Mouse (Mus musculus): ENCODE data around the gene Glrx5.

Glrx5 gene

DNA sequence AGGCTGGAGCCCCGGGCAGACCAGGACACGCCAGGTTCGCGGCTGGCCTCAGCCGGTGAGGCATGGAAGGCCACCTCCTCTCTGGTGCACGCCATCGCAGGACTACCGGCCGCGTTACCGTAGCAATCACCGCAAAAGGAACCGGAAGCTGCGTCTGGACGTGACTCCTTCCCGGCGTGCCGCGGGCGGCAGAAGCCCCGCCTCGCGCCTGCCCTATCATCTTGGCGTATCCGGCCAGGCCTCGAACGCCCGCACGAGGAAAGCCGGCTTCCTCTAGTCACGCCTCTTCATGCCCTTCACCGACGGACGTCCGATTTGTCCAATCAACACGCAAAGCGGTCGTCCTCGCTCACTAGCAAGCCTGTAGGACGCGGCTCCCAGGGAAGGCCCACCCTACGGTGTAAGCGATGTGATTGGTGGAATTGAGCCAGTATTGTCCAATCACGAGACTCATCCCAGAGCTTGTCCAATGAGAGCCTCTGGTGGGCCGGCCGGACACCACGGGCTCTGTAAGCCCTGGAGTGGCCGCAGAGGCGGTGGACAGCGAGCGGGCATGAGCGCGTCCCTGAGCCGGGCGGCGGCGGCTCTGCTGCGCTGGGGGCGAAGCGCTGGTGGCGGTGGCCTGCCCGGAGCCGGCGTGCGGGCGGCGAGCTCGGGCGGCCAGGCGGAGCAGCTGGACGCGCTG is at the start of gene Glrx5:
Gene Glrx5, plus strand, starts transcription at position 542 of the 685 bp plus-strand sequence.
- peak; percentile 97 to 98 for DNase-seq

DNA sequence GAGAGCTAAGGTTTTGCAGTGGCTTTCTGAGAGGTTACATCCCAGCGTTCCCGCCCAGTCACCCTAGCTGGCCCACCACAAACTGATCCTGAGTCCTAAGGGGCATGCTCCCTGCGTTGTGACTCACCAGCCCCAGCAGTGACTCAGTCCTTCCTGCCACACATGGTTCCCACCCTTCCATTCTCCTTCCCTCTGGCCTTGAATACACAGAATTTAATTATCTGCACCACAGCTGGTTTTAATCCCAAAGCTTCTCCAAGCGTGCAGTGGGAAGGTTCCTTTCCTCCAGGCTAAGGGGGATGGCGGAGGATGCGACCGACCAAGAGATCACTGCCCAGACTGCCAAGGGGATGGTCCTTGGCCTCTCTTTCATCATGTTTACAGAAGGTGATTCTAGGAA is 49.0 kb upstream of the Glrx5 start:
- DNase-seq: no peak

DNA sequence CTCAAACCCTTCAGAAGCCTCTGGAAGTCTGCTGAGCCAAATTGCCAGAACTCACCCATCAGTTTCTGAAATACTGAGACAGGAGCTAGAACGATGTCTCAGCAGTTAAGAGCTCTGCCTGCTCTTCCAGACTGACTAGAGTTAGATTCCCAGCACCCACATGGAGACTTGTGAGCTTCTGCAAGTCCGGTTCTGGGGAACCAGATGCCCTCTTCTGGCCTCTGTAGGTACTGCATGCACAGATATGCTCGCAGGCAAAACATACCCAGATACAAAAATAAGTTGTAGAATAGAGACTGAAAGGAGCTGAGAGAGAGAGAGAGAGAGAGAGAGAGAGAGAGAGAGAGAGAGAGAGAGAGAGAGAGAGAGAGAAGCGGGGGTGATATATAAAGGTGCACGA is 47.4 kb upstream of the Glrx5 start:
- DNase-seq: peak in 1 of 2 experiments; percentile 19

DNA sequence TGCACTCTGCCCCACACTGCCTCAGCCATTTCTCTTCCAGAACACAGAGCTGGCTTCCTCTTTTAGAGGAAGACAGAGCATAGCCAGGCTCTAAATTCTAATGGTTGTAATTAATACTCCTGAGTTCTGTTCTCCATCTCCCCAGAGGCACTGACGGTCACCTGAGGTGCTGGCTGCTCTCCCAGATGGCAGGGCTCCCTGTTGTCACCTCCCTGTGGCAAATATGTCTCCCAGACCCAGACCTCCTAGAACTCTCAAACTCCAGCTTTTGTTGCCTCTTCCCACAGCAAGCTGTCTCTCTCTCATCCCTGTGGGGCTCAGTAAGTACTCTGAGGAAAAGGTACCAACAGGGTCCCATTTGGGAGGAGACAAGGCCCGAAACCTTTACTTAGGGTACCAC is 46.5 kb upstream of the Glrx5 start:
- no peak for DNase-seq

DNA sequence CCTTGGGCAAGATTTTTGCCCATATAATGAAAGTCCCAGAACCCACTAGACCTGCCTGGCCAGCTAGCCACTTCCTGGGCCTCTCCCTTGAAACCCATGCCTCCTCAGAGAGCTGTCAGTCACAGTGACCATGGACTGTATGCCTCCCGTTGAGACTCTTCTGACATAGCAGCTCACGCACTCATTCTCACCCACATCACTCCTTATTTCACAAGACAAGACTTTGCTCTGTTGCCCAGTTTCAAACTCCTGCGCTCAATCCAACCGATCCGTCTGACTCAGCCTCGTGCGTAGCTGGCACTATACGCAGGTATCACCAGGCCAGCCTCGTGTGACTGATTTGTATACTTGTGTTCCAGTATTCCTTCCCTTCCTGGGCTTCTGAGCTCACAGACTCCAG is 45.7 kb upstream of the Glrx5 start:
- DNase-seq: no peak

DNA sequence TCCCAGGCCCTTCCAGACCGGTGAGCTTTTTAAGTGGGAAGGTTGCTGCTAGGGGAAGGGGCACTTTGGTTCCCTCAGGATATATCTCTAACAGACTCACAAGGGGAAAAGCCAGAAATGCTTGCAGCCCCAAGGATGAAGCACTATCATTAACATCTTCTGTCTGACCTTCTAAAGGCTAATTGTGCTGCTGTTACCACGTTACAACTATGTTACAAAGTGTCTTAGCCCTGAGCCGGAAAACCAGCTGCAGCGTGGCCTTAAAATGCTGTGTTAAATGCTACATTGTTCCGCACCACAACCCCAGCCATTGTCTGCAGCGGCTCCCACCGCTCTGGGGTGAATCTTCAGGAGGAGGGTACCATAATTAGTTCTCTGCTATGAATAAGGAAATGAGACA is 44.6 kb upstream of the Glrx5 start:
- DNase-seq: no peak

DNA sequence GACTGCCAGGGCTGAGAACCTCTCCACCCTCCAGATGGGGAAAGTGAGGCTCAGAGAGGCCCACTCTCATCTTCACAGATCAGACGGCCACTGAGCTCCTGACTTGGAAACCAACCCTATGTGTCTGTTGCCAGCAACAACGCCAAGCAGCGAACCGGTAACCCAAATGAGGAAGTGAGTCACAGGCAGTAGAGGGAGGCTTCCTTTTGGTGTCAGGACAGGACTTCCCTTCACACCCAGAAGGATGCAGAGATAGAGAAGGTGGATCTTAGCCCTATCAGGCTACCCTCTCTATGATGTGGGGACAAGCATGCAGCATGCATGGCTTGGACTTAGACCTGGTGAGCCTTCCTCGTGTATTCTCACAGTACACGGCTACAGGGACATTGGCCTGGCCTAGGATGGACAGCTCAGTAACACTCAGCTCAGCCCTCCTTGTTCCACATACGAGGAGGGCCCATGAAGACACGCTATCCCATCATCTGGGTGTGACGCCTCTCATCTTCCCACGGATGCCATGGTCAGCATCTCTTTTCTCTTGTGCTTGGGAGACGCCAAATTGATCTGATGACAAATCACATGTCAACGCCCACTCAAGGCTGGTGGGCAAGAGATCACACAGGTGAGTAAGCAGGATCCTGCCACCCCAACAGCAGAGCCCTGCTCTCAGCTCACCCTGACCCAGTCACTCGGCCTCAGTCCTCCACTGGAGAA is 41.6 kb upstream of the Glrx5 start:
- DNase-seq: no peak

DNA sequence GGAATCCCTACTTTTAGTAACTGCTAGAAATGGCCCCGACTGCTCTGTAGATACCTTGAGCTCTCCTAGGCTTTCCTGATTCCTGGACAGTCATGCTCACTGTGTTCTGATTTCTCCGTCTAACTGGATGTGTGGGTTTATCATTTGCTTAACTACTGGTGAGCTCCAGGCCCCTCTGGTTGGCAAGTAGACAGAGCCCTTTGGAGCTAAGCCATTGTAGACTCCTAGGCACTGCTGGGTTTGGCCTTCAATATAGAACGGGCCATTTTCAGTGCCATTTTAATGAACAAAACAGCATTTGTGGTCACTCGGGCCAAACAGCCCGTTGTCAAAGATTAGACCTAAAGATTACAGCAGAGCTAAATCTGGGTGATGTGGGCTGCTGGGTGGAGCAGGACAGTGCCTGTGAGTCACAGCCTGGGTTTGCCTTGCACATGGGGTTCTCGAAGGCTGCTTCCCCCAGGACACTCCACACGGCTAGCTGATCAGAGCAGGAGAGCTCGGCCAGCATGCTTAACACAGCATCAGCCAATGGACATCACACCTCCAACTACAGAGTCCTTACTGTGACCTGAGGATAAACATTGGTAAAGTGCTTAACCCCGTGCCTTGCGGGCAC is 40.3 kb upstream of the Glrx5 start:
- DNase-seq: no peak

DNA sequence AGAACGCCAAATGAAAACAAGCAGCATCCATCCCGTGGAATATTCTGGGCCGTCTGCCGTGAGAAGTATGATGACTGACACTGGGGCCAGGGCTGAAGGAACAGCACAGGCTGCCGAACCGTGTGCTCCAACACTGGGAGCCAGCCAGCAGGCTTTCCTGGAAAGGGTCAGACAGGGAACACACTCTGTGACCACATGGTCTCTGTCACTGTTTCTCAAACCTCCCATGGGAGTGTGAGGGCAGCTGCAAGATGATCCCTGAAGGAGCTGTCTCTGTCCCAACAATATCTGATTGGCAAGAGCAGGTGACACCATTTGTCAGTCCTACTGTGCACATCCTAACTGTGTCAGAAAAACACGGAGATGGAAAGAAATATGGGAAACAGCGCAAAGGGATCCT is 39.6 kb upstream of the Glrx5 start:
- no peak for DNase-seq

DNA sequence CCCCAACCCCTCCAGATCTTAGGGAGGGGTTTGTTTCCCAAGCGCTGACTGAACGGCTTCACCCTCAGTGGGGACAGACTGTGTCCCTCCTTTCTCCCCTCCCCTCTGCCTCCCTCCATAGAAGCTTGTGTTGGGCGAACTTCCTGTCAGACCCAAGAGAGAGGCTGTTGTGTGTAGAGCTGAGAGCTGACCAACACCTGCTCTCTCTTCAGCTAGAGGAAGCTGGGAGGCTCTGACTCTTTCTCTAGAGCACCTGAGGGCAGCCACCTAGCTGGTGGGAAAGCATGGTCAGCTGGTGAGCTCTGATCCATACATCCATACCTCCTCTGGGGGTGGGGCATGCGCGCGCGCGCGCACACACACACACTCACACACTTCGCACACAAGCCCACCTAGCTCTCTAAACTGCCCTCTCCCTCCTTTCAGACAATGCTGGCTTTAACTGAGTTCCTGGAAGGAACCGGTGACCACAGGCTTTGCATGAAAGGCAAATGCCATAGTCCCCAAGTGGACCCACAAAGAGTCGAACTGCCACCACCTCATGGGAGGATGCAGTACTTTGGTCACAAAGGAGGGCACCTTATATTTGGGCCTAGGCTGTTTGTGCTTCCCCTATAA is 37.1 kb upstream of the Glrx5 start:
- no peak for DNase-seq

DNA sequence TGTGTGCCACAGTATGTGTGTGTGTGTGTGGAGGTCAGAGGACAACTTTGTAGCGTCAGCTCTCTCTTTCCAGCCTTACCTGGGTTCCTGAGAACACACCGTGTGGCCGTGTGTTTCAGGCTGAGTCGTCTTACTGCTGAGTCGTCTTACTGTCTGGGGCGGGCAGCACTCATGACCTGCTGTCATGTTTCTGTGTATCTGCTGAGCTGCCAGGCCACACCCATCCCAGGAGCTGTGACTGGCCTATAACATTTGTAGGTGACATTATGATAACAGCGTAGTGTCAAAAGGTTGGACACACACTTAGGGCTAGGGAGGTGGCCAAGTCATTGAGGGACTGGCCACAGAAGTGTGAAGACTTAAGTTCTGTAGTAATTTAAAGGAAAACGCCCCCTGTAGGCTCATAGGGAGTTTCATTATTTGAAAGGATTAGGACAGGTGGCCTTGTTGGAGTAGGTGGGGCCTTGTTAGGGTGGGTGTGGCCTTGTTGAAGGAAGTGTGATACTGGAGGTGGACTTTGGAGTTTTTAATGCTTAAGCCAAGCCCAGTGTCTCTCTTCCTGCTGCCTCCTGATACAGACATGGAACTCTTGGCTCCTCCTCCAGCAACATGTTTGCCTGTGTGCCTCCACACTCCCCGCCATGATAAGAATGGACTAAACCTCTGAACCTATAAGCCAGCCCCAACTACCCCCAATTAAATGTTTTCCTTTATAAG is 36.3 kb upstream of the Glrx5 start:
- no peak for DNase-seq

DNA sequence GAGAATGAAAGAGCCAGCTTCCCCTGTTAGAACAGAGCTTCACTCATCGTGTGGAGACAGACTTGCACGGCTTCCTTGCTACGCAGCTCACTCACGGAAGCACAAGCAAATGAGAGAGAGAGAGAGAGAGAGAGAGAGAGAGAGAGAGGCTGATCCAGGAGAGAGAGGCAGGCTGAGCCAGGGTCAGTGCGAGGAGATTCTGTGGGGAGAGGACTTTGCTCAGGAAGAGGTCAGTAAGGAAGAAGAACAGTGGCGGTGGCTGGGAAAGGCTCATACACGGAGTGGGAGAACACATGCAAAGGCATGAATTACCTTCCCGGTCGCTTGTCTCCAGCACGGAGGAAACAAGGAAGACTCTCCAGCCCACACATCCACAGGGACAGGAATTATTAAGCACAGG is 35.3 kb upstream of the Glrx5 start:
- no peak for DNase-seq

DNA sequence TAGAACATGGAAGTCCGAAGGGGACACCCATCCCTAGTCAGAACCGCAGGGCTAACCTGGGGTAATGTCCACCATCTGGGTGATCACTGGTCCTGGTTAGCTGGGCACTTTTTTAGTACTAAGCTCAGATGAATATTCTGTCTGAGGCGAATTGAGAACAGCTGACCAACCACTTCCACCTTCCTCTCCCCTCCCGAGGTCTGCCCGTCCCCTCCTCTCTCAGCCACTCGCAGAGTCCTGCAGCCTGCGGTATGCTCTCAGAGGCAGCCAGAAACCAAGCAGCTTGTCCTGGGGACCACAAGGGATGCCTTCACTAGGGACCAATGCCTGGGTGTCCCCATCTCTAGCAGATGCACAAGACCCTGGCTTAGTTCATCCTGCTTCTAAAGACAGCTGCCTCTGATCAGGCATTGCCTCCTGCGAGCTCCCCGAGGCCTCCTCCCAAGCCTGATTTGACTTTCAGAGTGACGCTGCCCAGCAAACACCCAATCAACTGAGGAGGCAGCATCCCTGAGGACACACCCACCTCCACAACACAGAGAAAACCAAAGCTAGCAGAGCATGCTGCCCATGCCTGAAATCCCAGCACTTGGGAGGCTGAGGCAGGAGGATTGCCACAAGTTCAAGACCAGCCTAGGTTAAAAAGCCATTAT is 34.7 kb upstream of the Glrx5 start:
- no peak for DNase-seq

DNA sequence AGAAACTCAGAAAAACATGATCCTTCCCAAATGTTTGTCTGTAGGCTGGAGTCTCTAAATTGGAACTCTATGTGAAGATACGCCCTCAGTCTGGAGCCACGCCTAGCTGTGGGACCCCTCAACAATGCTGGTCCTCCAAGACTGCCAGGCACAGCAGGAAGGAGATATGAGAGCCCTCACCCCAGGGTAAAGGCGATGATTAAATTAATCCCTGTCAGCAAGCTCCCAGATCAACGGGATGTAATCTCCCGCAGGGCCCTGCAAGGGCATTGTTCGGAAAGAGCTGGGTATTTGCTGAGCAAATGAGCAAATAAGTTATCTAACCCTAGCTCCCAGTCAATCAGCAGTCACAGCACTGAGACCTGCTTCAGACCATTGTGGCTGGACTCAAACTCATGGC is 33.9 kb upstream of the Glrx5 start:
- no peak for DNase-seq

DNA sequence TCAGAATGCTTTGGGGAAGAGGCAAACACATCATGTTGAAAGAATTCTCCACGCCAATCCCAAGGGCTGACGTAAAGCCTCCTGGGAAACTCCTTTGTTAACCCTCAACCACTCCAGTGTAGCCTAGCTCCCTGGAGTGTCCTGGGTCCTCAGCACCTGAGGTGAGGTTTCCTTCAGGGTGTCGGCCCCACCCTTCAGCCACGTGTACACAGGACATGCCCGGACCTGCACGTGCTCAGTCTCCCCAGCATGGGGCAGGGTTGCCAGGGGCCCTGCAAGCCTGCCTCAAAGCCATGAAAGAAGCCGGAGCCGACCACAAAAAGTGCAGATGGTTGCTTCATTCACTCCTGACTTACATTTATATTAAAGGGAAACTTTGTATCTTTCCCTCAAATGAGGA is 33.3 kb upstream of the Glrx5 start:
- no peak for DNase-seq

DNA sequence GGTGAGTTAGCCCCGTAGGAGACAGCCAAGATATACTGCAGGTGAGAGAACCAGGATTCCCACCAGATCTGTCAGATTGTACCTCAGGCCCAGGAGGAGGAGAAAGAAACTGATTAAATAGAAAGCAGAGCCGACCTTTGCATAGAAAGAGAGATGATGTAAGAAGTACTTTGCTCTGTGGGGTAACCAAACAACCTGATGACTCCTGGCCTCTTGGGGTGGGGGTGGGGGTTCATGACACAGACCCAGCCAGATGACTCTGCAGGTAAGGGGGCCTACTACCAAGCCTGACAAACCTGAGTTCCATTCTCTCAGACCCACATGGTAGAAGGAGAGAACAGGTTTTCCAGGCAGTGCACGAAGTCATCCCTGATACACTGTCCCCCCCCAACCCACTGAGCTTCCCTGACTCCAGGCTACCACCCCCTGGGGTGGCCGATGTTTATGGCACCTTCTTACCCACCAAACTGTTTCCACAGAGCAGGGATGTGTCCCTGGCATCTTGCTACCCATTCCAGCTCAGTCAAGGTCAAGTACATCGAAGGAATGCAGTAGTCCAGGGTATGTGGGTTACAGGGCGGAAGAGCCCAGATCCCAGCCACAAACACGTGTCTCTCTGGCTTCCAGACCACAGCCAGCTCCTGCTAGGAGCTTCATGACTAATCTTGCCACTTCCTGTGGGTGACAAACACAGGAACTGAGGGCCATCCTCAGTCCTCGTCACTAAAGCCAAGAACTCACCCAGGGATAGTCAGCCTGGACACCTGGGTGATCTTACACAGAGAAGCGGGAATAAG is 31.8 kb upstream of the Glrx5 start:
- DNase-seq: no peak

DNA sequence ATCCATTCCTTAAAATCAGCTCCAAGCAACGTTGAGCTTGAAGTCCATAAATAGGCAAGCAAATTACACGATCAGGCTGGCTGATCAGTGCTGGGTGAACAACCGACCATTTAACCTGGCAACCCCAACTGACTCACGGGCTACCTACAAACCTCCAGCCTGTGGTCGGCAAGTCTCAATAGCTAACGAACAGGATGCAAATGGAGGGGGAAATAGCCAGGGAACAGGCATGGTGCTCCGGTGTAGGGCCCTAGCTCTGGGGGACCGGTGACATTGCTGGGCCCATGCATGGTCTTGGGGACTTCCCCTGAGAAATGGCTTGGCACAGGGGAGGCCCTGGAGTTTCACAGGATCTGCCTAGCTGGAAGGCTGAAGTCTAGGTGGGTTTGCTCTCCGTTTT is 31.2 kb upstream of the Glrx5 start:
- DNase-seq: no peak

DNA sequence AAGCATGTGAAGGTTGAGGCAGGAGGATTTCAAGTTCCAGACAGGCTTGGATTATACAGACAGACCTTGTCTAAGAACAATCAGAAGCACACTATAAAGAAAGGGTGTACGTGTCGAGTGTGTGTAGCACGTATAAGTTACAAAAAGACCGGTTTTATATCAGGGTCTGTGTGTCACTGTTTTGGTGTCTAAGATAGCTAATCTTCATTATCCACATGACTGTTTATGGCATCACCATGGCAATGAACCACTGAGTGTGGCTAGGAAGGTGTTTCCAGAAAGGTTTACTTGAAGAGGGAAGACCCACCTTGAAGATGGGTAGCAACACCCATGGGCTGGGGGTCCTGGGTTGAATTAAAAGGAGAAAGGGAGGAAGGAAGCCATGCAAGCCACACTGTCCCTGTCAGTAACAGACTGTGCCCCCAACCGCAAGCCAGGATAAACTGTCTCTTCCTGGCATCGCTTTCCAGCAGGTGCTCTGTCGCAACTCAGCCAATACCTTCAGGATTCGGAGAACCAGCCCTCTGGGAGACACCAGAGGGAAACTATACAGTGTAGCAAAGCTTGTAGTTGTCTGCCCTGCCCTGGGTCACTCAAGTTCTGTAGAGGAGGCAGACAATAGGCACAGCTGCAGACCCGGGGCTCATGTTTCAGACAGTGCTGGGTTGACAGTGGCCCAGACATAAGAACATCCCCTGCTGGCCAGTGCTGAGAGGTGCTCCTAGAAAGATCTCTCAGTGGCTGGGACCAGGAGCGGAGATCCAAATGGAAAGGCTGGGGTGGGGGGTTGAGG is 30.0 kb upstream of the Glrx5 start:
- DNase-seq: no peak

DNA sequence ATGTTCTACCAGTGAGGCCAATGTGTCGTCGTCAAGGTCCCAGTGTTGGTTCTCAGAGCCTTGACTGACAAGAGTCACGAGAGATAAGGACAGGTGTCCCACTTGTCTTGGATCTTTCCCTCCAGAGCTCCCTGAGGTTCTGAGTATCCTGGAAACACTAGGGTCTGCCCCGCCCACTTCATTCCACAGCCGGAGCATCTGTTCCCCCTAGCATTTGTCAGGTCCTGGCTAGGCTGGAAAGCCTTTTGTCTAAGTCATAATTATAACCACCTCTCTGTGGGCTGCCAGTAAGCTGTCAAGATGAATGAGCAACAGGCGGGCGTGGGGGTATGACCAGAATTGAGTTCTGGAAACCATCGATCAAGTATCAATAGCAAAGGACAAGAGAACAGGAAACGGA is 29.3 kb upstream of the Glrx5 start:
- no peak for DNase-seq

DNA sequence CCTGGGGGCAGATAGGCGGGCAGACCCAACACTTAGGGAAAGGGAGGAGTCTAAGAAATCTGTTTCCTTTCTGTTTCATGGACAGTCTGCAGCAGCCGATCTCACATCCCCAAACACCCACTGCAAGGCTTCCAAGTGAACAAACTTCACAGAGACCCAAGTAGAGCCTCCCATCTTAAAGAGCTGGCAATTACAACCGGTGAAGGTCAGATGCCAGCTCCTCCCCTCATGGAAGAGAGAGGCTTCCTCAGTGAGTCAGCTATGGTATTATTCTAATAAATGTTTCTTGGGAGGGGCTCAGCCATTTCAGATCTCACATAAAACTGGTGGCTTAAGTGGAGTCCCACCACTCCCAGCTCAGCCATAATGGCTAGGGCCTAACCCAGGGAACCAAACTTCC is 28.8 kb upstream of the Glrx5 start:
- DNase-seq: no peak

All from cerebellum, postnatal 25 days (tissue).